Mouse (Mus musculus): ENCODE data around the gene Atp9a.

DNA sequence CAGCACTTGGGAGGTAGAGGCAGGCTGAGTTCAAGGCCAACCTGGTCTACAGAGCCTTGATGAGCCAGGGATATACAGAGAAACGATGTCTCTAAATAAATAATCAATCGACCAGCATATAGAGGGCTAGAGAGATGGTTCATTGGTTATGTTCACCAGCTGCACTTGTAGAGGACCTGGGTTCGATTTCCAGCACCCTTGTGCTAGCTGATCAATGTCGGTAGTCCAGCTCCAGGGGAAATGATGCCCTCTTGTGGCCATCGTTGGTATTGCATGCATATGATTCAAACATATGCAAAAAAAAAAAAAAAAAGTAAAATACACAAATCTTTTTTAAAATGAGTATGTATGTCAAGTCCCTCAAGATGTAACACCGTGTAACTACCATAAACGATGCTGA is 440 bp upstream of the Atp9a start:
- TF ChIP-seq CTCF (conservative IDR thresholded peaks at IDR 0.05; ENCODE audit: insufficient read depth, insufficient read length, low read depth, low read length) (peak; percentile 74), POLR2A (IDR thresholded peaks at IDR 0.05; ENCODE audit: low read depth, low read length) (no peak)
